Mouse (Mus musculus): ENCODE data around the gene Rdh1. TPM values are rescaled to one million over a fixed set of nuclear protein-coding genes. Genes with fewer than 3 reads are reported as not detected.
A peak's percentile ranks its signal among the peaks of the same experiment; 100 is the strongest.
"Not testable (repeated sequence)": the region's sequence is repeated elsewhere in the genome, so short reads cannot be mapped to it uniquely, and the experiment has no call there.

Rdh1 gene
- polyA plus RNA-seq, 1 experiment, result 0.07 TPM

- H3K36me3 ChIP-seq (ENCODE audit: control insufficient read depth, insufficient read depth, low read length), result no peaks in the 10 kb centered on the region; the same call in 1 of the 2 replicates
- no peak overlapping the region for H3K4me3 ChIP-seq (ENCODE audit: control insufficient read depth, low read depth, low read length)
- no peaks in the 10 kb centered on the region for H3K27me3 ChIP-seq (ENCODE audit: control insufficient read depth, insufficient read depth, low read length)
- H3K27ac ChIP-seq (ENCODE audit: control insufficient read depth, insufficient read depth, low read depth, low read length), result no peak overlapping the region
- peaks cover 14% of the 10 kb centered on the region for H3K4me1 ChIP-seq (ENCODE audit: control insufficient read depth, insufficient read depth, low read length)
- TF ChIP-seq POLR2A (IDR thresholded peaks at IDR 0.05; ENCODE audit: control insufficient read depth, low read depth, low read length) (no peak), CTCF (IDR thresholded peaks at IDR 0.05; ENCODE audit: control insufficient read depth, insufficient read depth, insufficient replicate concordance, low read depth, low read length) (no peak)
Measured at GRCm38 (mm10) chr10:127748847-127749612, 10.5 kb upstream of the Rdh1 start.

GRCm38 (mm10) chr10:127750136-127750777, 9.3 kb upstream of the Rdh1 start:
- Histone ChIP-seq H3K27ac (ENCODE audit: control insufficient read depth, insufficient read depth, low read depth, low read length) (peak overlapping the region; percentile 12), H3K4me3 (ENCODE audit: control insufficient read depth, low read depth, low read length) (peak overlapping the region; percentile 22), H3K36me3 (ENCODE audit: control insufficient read depth, insufficient read depth, low read length) (no peaks in the 10 kb centered on the region), H3K27me3 (ENCODE audit: control insufficient read depth, insufficient read depth, low read length) (no peaks in the 10 kb centered on the region), H3K4me1 (ENCODE audit: control insufficient read depth, insufficient read depth, low read length) (peaks cover 14% of the 10 kb centered on the region)
- TF ChIP-seq POLR2A (IDR thresholded peaks at IDR 0.05; ENCODE audit: control insufficient read depth, low read depth, low read length) (no peak), CTCF (IDR thresholded peaks at IDR 0.05; ENCODE audit: control insufficient read depth, insufficient read depth, insufficient replicate concordance, low read depth, low read length) (no peak)

- H3K27ac ChIP-seq (ENCODE audit: control insufficient read depth, insufficient read depth, low read depth, low read length), result no peak within 1 kb of the TSS
- no peaks in the 10 kb centered on the region for H3K27me3 ChIP-seq (ENCODE audit: control insufficient read depth, insufficient read depth, low read length)
- peaks cover 22% of the 10 kb centered on the region for H3K4me1 ChIP-seq (ENCODE audit: control insufficient read depth, insufficient read depth, low read length)
- no peak for TF ChIP-seq POLR2A (IDR thresholded peaks at IDR 0.05; ENCODE audit: control insufficient read depth, low read depth, low read length)
- no peak for TF ChIP-seq CTCF (IDR thresholded peaks at IDR 0.05; ENCODE audit: control insufficient read depth, insufficient read depth, insufficient replicate concordance, low read depth, low read length)
- peak within 1 kb of the TSS; percentile 2; the same call in 1 of the 2 replicates for H3K4me3 ChIP-seq (ENCODE audit: control insufficient read depth, low read depth, low read length)
- H3K36me3 ChIP-seq (ENCODE audit: control insufficient read depth, insufficient read depth, low read length), result no peaks in the 10 kb centered on the region
Measured at GRCm38 (mm10) chr10:127751548-127751947, 8.0 kb upstream of the Rdh1 start, which contains the start of gene Gpr182. TSS of gene Gpr182 (minus strand) at chr10:127751732.

GRCm38 (mm10) chr10:127754566-127755166, 4.9 kb upstream of the Rdh1 start:
- H3K36me3 ChIP-seq (ENCODE audit: control insufficient read depth, insufficient read depth, low read length), result no peaks in the 10 kb centered on the region
- H3K4me3 ChIP-seq (ENCODE audit: control insufficient read depth, low read depth, low read length), result no peak overlapping the region
- TF ChIP-seq POLR2A (IDR thresholded peaks at IDR 0.05; ENCODE audit: control insufficient read depth, low read depth, low read length) (no peak), CTCF (IDR thresholded peaks at IDR 0.05; ENCODE audit: control insufficient read depth, insufficient read depth, insufficient replicate concordance, low read depth, low read length) (no peak)
- peak overlapping the region; percentile 71 for H3K27ac ChIP-seq (ENCODE audit: control insufficient read depth, insufficient read depth, low read depth, low read length)
- no peaks in the 10 kb centered on the region for H3K27me3 ChIP-seq (ENCODE audit: control insufficient read depth, insufficient read depth, low read length)
- peaks cover 21% of the 10 kb centered on the region for H3K4me1 ChIP-seq (ENCODE audit: control insufficient read depth, insufficient read depth, low read length)

- TF ChIP-seq CTCF (IDR thresholded peaks at IDR 0.05; ENCODE audit: control insufficient read depth, insufficient read depth, insufficient replicate concordance, low read depth, low read length) (no peak), POLR2A (IDR thresholded peaks at IDR 0.05; ENCODE audit: control insufficient read depth, low read depth, low read length) (no peak)
- H3K27me3 ChIP-seq (ENCODE audit: control insufficient read depth, insufficient read depth, low read length), result no peaks in the 10 kb centered on the region
Measured at GRCm38 (mm10) chr10:127755246-127755645, 4.3 kb upstream of the Rdh1 start.

GRCm38 (mm10) chr10:127755770-127756468, 3.6 kb upstream of the Rdh1 start:
- H3K27me3 ChIP-seq (ENCODE audit: control insufficient read depth, insufficient read depth, low read length), result no peaks in the 10 kb centered on the region
- peaks cover 9% of the 10 kb centered on the region for H3K4me1 ChIP-seq (ENCODE audit: control insufficient read depth, insufficient read depth, low read length)
- TF ChIP-seq CTCF (IDR thresholded peaks at IDR 0.05; ENCODE audit: control insufficient read depth, insufficient read depth, insufficient replicate concordance, low read depth, low read length) (no peak), POLR2A (IDR thresholded peaks at IDR 0.05; ENCODE audit: control insufficient read depth, low read depth, low read length) (0 out of 2 replicates have a peak, but pooled peaks have one; percentile 15)
- no peaks in the 10 kb centered on the region for H3K36me3 ChIP-seq (ENCODE audit: control insufficient read depth, insufficient read depth, low read length)
- peak overlapping the region; percentile 10 for H3K4me3 ChIP-seq (ENCODE audit: control insufficient read depth, low read depth, low read length)
- peak overlapping the region; percentile 2; the same call in 1 of the 2 replicates for H3K27ac ChIP-seq (ENCODE audit: control insufficient read depth, insufficient read depth, low read depth, low read length)

More at GRCm38 (mm10) chr10:127755246-127755645, 4.3 kb upstream of the Rdh1 start:
- H3K27ac ChIP-seq (ENCODE audit: control insufficient read depth, insufficient read depth, low read depth, low read length), result peak overlapping the region; percentile 71
- peaks cover 16% of the 10 kb centered on the region for H3K4me1 ChIP-seq (ENCODE audit: control insufficient read depth, insufficient read depth, low read length)
- no peak overlapping the region for H3K4me3 ChIP-seq (ENCODE audit: control insufficient read depth, low read depth, low read length)
- H3K36me3 ChIP-seq (ENCODE audit: control insufficient read depth, insufficient read depth, low read length), result no peaks in the 10 kb centered on the region

GRCm38 (mm10) chr10:127762926-127763325, 3.4 kb downstream of the Rdh1 start:
- H3K4me3 ChIP-seq (ENCODE audit: control insufficient read depth, low read depth, low read length); H3K27ac ChIP-seq (ENCODE audit: control insufficient read depth, insufficient read depth, low read depth, low read length); H3K4me1 ChIP-seq (ENCODE audit: control insufficient read depth, insufficient read depth, low read length); H3K27me3 ChIP-seq (ENCODE audit: control insufficient read depth, insufficient read depth, low read length); H3K36me3 ChIP-seq (ENCODE audit: control insufficient read depth, insufficient read depth, low read length): not testable (repeated sequence)
